Mouse (Mus musculus) right cerebral cortex, adult 18-20 months (tissue): ENCODE results near the gene Gm20388.
A peak's percentile ranks its signal among the peaks of the same experiment; 100 is the strongest.
"Not testable (repeated sequence)": the region's sequence is repeated elsewhere in the genome, so short reads cannot be mapped to it uniquely, and the experiment has no call there.

Experiments used
- DNase-seq: peaks from one replicate; pipeline ENCODE4 v3.0.0; 2022; ENCODE audit warnings: mixed read lengths

The Gm20388 gene

DNA sequence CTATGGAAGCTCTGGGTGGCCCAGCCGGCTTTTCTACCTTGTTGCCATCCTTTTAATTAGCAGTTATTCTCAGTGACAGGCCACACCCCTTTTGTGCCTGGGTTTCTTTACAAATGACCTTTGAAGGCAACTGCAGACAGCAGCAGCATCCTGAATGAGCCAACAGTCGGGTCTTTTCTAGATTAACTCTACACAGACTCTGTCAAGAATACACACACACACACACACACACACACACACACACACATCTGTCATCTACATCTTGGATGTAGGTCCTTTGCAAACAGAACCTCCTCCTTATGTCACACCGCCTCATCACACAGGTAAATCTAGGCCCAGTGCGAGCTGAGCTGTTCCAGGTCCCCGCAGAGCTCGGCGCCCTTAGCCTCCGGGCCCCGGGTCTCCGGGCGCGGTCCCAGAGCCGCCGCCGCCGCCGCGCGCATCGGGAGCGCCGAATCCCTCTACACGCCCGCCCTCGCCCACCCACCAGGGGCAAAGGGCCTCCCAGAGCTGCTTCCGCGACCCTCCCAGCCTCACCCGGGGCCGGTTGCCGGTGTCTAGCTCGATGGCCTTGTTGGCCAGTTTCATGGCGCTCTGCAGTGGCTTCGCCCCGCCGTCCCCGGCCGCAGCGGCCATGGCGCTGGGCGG lies 3342.9 kb downstream of the Gm20388 start:
- no peak for DNase-seq

DNA sequence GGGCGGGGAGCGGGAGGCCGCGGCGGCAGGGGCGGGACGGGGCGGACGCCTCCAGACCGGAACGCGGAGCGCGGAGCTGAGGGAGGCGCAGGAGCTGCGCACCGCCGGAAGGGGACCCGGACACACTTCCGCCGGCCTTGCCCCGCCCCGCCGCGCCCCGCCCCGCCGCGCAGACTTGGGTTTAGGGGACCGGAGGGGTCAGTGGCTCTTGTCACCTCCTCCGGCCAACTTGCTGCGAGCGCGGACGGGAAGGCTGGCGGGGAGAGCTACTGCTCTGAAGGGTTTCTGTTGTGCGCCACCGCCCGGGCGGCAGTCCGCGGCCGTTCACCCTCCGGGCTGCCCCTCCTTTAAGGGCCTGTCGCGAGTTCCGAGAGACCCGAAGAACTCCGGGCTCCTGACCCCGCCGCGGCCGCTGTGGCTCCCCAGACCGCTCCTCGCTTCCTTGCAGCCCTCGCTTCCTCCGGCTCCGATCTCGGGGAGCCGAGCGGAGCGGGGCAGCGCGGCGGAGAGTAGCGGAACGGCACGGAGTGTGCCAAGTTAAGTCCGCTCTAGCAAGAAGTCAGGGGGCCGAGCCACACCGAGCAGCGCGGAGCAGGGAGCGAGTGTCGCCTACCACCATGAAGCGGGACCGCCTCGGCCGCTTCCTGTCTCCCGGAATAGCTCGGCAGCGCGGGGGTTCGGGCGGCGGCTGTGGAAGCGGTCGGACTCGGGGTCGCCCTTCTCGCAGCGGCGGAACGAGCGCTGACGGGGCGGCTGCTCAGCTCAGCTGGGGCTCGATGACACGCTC lies 3343.7 kb downstream of the Gm20388 start, which contains the start of the genes Zfp276 and Vps9d1:
TSS of gene Zfp276 (plus strand) at position 97 of the 787 bp plus-strand sequence.
TSS of gene Vps9d1 (minus strand) at position 250 of the 787 bp plus-strand sequence.
- peak; percentile 80 for DNase-seq

DNA sequence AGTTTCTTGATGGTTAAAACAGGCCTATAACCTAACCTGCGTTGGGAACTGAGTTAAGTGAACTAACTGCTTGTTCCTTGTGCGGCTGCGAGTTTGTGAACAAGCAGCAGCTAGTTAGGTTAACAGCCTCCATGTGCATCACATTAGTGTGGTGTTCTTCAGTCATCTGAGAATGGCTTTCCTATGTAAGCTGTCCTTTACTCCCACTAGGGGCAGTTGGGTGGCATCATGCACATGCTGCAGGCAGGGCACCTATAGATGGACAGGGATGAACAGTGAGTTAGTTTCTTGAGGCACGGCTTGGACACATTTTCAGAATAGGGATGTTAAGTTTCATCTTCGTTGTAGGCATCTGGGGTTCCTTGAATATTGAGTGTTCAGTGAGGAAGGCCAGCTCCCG lies 3344.5 kb downstream of the Gm20388 start:
- no peak for DNase-seq

DNA sequence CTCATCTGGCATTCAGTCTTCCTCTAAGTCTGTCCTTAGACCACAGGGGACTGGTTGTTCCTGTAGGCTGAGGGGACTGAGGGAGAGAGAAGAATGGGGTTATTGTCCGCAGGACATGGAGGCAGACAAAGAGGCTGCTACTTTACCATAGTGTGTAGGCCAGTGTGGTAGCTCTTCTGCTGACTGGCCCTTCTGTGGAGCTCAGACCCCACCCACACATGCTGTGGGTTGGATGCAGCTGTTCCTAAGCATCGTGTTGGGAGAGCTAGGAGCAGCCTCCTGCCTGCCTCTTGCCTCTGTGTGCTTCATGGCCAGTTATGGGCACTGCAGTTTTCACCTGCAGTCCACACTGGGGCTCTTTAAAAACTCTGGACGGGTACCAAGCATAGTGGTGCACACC lies 3346.5 kb downstream of the Gm20388 start:
- DNase-seq: peak; percentile 77

DNA sequence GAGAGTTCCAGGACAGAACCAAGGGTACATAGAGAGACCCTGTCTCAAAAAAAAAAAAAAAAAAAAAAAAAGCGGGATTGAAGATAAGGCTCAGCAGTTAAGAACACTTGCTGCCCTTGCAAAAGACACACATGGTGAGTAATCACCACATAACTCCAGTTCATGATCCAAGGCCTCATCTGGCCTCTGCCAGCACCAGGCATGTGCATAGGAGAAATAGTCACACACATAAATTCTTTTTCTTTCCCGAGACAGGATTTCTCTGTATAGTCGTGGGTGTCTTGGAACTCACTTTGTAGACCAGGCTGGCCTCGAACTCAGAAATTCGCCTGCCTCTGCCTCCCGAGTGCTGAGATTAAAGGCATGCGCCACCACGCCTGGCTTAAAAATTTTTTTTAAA lies 3347.0 kb downstream of the Gm20388 start:
- not testable (repeated sequence) for DNase-seq

DNA sequence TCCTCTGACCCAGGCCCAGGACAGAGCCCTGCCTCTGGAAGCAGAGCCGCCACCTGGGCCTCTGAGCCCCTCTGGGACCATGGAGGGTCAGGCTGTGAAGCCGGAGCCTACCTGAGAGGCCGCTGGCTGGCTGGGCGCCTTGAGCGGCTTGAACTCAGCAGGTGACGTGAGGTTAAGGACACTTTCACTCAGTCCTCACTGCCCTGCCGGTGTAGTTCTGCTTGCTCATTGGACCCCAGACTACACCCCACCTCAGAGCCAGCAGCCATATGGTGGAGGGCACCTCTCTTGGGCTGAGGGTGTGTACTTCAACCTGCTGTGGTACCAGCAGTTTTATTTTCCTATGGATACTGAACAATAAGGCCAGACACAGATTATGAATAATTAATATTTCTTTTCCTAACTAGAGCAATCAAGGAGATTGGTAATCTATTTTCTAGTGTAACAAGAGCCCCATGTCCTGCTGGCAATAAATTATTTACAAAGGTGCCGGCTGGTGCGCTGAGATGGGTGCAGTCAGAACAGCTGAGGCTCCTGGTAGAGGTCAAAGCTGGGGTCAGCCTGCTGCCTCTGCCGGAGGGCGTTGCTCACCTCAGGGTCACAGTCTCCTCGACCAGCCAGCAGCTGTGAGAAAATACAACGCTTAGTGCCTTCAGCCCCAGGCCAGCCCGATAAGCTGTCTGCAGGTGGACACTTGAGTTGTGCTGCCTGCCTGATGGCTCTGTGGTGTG lies 3357.4 kb downstream of the Gm20388 start:
- DNase-seq: no peak

DNA sequence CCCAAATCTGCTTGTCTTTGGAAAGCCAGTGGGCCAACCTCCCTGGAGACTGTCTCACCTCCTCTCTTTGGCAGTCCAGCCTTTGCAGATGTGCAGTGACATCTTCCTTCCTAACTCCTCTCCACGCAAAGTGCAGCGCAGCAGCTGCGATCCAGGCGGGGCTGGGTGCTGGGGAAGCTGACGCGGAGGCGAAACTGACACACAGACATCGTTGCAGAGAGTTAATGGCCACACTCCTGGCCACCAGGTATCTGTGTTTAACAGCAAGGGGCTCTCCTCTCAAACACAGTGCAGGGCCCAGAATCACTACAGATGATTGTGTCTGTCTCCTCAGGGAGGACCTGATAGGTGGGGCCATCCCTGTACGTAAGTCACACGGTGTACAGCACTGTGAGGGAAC lies 3360.5 kb downstream of the Gm20388 start:
- DNase-seq: no peak

DNA sequence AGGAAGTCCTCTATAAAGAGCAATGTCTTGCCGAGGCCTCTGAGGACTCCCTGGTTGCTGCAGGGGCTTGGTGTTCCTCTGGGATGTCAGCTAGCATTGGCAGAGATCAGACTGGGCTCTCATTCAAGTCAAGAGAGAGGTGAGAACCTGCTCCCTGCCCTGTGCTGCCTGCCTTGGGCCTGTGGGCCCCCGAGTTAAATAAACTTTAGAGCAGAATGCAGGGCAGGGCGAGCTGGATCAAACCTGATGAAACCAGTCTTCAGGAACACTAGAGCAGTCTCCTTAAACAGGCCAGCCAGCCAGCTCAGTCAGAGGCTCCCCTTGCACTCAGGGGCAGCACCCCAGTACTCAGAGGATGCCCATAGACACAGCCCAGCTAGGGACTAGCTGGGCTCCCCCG lies 3361.3 kb downstream of the Gm20388 start:
- DNase-seq: no peak

DNA sequence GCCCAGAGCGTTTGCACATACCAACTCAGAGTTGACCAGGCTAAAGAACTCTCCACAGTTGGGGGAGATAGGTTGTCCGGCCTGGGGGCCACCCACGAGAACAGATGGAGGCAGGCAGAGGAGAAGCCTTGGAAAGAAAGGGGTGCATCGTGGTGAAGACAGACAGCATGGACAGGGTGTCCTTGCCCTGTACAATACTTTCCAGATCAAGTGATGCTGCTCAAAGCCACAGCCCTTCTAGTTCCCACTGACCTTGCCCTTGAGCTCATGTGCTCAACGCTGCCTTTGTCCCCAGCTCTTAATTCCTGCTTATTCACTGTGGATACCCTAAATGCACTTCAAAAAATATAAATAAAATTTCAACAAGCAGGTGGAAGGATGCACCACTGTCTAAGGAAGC lies 3363.8 kb downstream of the Gm20388 start:
- no peak for DNase-seq

DNA sequence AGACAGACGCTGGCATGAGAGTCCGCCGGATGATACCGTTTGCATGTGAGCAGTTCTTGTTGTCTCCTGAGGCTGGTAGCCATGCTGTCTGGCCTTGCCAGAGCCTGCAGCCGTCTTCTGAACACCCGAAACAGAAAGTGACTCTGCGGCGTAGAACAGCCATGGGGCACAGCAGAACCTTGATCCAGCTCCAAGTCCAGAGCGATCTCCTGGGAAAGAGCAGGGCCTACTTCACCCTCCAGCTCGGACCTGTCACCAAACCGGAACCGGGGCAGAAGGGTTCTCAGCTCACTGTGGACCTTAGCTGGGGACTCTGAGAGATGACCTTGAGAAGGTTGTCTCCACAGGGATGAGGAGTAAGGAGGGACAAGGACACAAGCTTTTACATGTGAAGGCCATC lies 3364.5 kb downstream of the Gm20388 start:
- DNase-seq: no peak

DNA sequence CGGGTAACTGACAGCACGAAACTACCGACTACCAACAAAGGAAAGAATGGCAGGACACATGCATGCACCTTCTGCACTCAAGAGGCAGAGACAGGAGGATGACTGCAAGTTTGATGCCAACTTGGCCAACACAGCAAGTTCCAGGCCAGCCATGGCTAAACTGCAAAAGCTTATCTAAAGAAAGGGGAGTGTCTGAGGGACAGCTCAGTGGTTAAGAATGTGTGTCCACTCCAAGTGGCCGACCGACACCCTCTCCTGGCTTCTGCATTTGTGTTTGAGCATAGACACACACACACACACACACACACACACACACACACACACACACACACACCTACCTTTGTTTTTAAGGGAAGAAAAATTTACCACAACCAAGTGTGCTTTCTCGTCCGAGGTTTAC lies 3367.8 kb downstream of the Gm20388 start:
- no peak for DNase-seq

DNA sequence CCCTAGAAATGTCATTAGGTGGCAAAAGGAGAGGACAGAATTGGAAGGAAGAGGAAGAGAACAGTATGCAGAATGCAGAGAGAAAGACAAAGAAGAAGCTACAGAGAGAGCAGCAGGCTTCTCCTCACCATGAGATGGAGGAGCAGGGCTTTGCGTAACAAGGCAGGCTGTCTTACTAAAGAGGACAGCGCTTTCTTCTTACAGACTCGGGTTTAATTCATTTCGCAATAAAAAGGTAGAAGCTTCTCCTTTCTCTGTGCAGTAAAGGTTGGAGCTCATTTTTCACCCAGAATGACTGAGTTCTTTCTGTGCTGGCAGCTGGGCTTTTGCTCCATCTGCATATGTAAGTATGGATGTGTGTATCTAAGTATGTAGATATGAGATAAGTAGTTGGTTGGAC lies 3369.2 kb downstream of the Gm20388 start:
- DNase-seq: no peak

DNA sequence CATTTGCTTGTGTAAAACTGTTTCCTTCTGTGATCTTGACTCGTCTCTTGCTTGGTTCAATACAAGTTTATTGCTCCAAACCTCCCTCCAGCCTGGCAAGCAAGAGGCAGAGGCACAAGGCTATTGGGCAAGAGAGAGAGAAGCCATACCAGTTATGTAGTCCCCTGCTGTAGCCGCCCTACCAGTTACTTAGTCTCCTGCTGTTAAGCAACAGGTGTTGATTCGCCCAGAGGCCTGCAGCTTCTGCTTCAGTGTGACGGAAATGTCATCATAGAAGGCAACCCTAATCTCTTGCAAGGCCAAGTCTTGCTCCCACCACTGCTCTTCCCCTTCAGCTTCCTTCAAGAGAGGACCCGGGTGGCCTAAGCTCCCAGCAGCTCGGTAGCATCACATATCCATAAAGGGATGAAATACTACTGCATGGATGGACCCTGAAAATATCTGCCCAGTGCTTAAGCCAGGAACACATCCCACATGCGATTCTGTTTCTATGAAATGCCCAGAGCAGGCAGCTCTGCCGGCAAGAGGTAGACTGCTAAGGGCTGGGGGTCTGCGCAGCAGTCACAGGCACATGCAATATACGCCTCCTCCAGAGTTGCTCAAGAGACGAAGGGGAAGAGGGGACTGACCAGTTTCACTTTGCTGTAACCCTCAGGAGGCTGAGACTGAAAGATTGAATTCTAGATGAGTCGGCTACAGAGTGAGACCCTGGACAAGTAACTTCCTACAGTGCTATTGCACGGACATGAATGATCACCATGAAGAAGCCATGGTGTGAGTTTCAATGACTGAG lies 3369.9 kb downstream of the Gm20388 start:
- no peak for DNase-seq

DNA sequence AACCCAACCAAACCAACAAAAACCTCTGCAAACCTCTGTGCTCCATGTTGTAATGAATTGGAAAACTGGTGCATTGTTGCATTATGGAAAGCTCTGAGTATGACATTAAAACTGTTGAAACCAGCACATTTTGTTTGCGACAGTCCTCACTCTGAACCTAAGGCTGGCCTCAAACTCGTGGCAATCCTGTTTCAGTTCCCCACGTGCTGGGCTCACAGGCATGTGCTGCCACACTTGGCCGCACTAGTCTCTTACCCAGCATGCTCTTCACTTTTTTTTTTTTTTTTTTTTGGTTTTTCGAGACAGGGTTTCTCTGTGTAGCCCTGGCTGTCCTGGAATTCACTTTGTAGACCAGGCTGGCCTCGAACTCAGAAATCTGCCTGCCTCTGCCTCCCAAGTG lies 3372.4 kb downstream of the Gm20388 start:
- not testable (repeated sequence) for DNase-seq

DNA sequence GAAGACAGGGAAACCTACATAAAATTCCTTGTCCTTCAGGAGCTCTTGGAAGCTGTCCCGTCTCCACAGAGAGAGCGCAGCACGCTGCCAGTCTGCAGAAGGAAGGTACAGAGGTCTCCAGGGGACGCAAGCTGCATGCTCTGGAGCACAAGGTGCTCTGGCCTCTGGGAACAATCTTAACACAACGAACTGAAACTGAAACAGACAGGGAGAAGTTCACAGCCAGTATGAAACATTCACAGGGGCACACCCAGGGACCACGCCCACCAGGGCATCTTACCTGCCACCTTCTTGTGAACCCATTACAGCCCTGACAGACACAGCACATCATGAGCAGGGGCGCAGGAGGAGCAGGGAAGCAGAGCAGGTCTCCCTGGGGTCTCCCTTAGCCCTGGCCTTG lies 3373.3 kb downstream of the Gm20388 start:
- no peak for DNase-seq

DNA sequence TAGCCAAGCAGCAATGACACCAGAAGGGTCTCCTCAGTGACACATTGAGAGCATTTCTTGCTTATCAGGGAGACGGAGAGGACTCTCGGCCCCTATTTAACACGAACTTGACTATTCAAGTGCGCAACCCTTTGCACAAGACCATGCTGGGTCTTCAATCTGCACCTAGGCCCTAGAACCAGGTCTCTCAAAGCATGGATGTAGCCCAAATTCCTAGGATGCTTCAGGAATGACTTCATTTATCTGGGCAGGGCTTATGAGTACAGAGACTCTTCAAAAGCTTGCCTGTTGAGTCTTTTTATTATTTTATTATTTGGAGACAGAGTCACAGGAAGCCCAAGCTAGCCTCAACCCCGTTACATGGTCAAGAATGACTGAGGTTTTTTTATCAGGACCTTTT lies 3373.9 kb downstream of the Gm20388 start:
- DNase-seq: no peak

DNA sequence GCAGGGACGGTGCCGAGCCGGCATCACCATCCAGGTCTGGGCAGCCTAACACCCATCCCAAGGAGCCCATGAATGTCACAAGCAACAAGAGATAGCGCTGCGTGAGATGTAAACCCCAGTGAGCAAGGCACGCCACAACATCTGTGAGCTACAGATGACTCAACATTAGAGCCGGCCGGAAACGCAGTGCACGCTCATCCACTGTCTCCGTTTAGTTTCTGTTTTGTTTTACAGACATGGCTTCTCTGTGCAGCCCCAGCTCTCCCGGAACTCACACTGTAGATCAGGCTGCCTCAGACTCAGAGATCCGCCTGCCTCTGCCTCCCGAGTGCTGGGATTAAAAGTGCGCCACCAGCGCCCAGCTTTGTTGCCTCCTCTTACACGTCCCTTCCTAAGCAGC lies 3376.7 kb downstream of the Gm20388 start:
- no peak for DNase-seq

DNA sequence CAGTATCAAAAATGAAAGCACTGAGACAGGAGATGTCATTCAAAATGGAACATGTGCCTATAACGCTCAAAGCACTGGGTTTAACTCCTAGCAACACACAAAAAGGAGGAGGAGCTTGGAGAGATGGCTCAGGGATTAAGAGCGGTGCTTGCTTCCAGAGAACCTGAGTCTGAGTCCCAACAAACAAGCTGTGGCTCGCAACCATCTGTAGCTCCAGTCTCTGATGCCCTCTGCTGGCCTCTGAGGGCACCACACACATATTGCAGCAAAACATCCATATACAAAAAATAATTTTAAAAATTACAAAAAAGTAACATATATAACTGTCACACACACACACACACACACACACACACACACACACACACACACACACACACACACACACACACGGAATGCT lies 3379.5 kb downstream of the Gm20388 start:
- no peak for DNase-seq

DNA sequence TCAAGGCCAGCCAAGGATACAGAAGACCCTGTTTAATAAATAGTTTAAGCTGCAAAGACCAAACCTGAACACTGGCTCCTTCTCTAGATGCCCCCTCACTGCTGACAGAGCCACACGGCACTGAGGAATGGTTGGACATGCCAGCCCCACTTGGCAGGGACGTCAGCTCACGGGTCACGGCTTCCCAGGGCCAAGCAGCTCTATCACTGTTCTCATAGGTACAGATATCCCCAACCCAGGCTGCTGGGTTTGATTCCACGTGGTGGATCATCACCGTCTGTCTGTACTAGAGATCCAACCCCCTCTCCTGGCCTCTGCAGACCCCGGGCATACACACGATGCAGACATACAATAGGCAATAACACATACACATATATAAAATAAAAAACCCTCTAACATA lies 3380.0 kb downstream of the Gm20388 start:
- no peak for DNase-seq

DNA sequence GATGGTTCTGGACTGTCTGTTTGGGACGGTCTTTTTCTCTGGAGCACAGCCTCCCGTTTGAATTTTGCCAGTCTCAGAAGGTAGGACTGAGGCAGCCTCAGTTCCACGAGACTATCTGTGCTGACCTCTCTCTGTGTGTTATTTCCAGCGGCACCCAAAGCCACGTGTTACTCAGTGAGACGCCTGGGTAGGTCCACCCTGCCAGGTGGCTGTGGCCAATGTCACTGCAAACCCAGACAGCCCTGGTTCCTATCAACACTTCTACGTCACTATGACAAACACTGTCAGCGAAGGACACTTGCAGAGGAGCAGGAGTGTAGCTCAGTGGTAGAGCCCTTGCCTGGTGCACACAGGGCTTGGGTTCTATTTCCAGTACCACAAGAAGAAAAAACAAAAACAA lies 3381.1 kb downstream of the Gm20388 start:
- DNase-seq: no peak

DNA sequence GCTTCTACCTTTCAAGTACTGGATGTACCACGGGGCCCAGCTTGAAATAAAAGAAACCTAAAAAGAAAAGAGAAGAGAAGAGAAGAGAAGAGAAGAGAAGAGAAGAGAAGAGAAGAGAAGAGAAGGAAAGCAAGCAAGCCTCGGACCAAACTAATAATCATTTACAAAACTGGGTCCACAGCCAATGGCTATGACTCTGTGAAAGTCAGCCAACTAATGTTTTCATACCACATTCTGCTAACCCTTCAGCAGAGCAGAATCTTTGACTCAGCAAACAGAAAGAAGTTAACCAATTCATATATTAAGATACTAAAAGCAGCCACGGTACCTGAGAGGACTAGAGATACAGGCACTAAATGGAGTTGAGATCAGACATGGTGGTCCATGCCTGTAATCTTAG lies 3381.6 kb downstream of the Gm20388 start:
- no peak for DNase-seq

DNA sequence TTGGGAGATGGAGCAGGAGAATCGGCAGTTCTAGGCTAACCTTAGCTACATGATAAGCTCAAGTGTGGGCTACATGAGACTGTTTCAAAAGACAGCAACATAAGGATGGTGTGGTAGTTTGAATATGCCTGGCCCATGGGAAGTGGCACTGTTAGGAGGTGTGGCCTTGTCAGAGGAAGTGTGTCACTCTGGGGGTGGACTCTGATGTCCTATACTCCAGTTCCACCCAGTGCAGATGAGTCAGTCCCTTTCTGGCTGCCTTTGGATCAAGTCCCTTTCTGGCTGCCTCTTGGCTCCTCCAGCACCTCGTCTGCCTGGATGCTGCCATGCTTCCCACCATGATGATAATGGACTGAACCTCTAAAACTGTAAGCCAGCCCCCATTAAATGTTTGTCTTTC lies 3382.1 kb downstream of the Gm20388 start:
- no peak for DNase-seq

DNA sequence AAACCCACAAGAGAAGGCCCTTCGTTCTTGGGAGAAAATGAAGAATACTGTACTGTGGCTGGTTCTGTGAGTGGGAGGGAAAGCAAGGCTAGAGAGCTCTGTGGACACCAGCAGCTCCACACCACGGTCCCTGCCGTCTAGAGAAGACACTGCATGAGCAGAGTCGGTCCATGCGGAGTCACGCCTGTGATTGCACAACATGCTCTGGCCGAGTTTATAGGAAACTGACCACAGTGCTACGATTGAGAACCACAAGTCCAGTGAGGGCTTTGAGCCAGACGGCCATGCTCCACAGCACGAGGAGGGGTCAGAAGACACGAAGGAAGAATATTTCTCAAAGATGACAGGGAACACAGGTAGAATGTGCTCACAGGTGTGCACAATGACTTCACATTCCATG lies 3387.7 kb downstream of the Gm20388 start:
- no peak for DNase-seq
